Mouse (Mus musculus) ES-E14 (cell line): ENCODE results near the gene Krt6a. TPM values are rescaled to one million over a fixed set of nuclear protein-coding genes. Genes with fewer than 3 reads are reported as not detected.

Experiments used
- DNase-seq: peaks from one replicate; pipeline ENCODE4 v3.0.0-alpha.2; 2013; ENCODE audit warnings: low read depth, low spot score
- H3K27ac ChIP-seq: 2 replicates; pipeline ENCODE4 v1.5.1; 2012; ENCODE audit warnings: low read depth, mild to moderate bottlenecking, low read length, moderate library complexity, mixed read lengths; ENCODE audit not compliant: poor library complexity, insufficient read depth, severe bottlenecking
- H3K36me3 ChIP-seq: 2 replicates; pipeline ENCODE4 v1.6.1; 2012; ENCODE audit warnings: mild to moderate bottlenecking, low read length, moderate library complexity, mixed read lengths; ENCODE audit not compliant: control insufficient read depth, poor library complexity, insufficient read depth, severe bottlenecking
- H3K4me1 ChIP-seq, 2 experiments: fragments of 150-350 bp in 1 of 2; sonication (generic) in 1 of 2; 2 replicates each; pipeline ENCODE4 v1.6.1; 2012; ENCODE audit warnings: low read length in 2 of 2, mild to moderate bottlenecking in 1 of 2, mixed read lengths in 1 of 2; ENCODE audit not compliant: control insufficient read depth in 2 of 2, insufficient read depth in 2 of 2, poor library complexity in 1 of 2
- H3K4me3 ChIP-seq, 2 experiments: fragments of 150-350 bp in 1 of 2; sonication (generic) in 1 of 2; 2 replicates each; pipeline ENCODE4 v1.5.1; 2012; ENCODE audit warnings: low read length in 2 of 2, low read depth in 1 of 2, mild to moderate bottlenecking in 1 of 2, mixed read lengths in 1 of 2; ENCODE audit not compliant: insufficient read depth in 1 of 2, poor library complexity in 1 of 2, severe bottlenecking in 1 of 2
- H3K9ac ChIP-seq: 2 replicates; pipeline ENCODE4 v1.6.1; 2012; ENCODE audit warnings: low read depth, mild to moderate bottlenecking, low read length, mixed read lengths; ENCODE audit not compliant: poor library complexity, insufficient read depth, severe bottlenecking
- H3K9me3 ChIP-seq: fragments of 150-350 bp; sonication (generic); 2 replicates; pipeline ENCODE4 v1.6.1; 2012; ENCODE audit warnings: low read depth, mild to moderate bottlenecking, low read length; ENCODE audit not compliant: control insufficient read depth, insufficient read depth
- CHD2 ChIP-seq: IDR thresholded peaks from 2 replicates; pipeline ENCODE4 v1.6.1; 2014; ENCODE audit warnings: mild to moderate bottlenecking, low read depth, low read length, inconsistent platforms
- HCFC1 ChIP-seq: IDR thresholded peaks from 2 replicates; pipeline ENCODE4 v1.6.1; 2012; ENCODE audit warnings: low read length, inconsistent platforms, borderline replicate concordance; ENCODE audit not compliant: insufficient read depth
- MAFK ChIP-seq: IDR thresholded peaks from 2 replicates; pipeline ENCODE4 v1.6.1; 2014; ENCODE audit warnings: mild to moderate bottlenecking, low read depth, low read length, inconsistent platforms; ENCODE audit not compliant: insufficient read depth
- ZC3H11A ChIP-seq: IDR thresholded peaks from 2 replicates; pipeline ENCODE4 v1.6.1; 2012; ENCODE audit warnings: low read depth, mild to moderate bottlenecking, inconsistent platforms, low read length, borderline replicate concordance
- ZNF384 ChIP-seq: IDR thresholded peaks from 2 replicates; pipeline ENCODE4 v1.6.1; 2012; ENCODE audit warnings: low read depth, low read length, inconsistent platforms
- in situ Hi-C, 2 experiments: fragments of 600-800 bp; cut with MboI; formaldehyde crosslinking; loops; one replicate each; pipeline ENCODE4 v1.15.1; 2025; ENCODE audit warnings: low sequenced_read_pairs in 2 of 2, inconsistent platforms in 1 of 2; ENCODE audit not compliant: unreplicated experiment in 2 of 2
- total RNA-seq: library from RNA; depleted of rRNA; stranded (reverse); fragments of 300-350 nt; gene quantifications from 2 replicates; pipeline ENCODE4 v1.2.3, GENCODE M21; 2012; rRNA removed

Krt6a gene
- total RNA-seq, result 0.22 TPM in 1 of 2 replicates, not detected in the other

- DNase-seq, result no peak
- Histone ChIP-seq H3K4me1 (no peaks in the 10 kb centered on the region), H3K36me3 (no peaks in the 10 kb centered on the region), H3K9me3 (no peaks in the 10 kb centered on the region), H3K4me3 (no peak within 1 kb of the TSS), H3K27ac (no peak within 1 kb of the TSS), H3K9ac (no peak within 1 kb of the TSS)
- TF ChIP-seq ZC3H11A, result no peak
- no peak for TF ChIP-seq MAFK
- in situ Hi-C loops, result no loop called here
Measured at GRCm38 (mm10) chr15:101694207-101694606, at the start of gene Krt6a. Gene Krt6a, minus strand, starts transcription at chr15:101694307.

GRCm38 (mm10) chr15:101742711-101743110, 48.6 kb upstream of the Krt6a start, which contains the start of gene Krt71:
Gene Krt71, minus strand, starts transcription at chr15:101743109.
- in situ Hi-C loops, result no loop called here
- peak; percentile 11 for DNase-seq
- no peak for TF ChIP-seq MAFK
- TF ChIP-seq ZC3H11A, result no peak
- no peak for TF ChIP-seq CHD2
- Histone ChIP-seq H3K4me1 (no peaks in the 10 kb centered on the region), H3K9me3 (no peaks in the 10 kb centered on the region), H3K27ac (no peak within 1 kb of the TSS), H3K36me3 (no peaks in the 10 kb centered on the region), H3K4me3 (peak within 1 kb of the TSS; percentile 40 to 61; a peak in 2 of 4 replicates), H3K9ac (no peak within 1 kb of the TSS)

GRCm38 (mm10) chr15:101737786-101738185, 43.7 kb upstream of the Krt6a start:
- Histone ChIP-seq H3K27ac (no peak overlapping the region), H3K4me1 (no peaks in the 10 kb centered on the region), H3K9ac (no peak overlapping the region), H3K4me3 (no peak overlapping the region), H3K36me3 (no peaks in the 10 kb centered on the region), H3K9me3 (no peaks in the 10 kb centered on the region)
- DNase-seq, result no peak
- in situ Hi-C loops, result no loop called here
- TF ChIP-seq ZNF384 (no peak), MAFK (no peak), CHD2 (no peak), HCFC1 (no peak), ZC3H11A (no peak)

- no peak overlapping the region for H3K9ac ChIP-seq
- in situ Hi-C loops, result no loop called here
- H3K4me3 ChIP-seq, result no peak overlapping the region
- no peaks in the 10 kb centered on the region for H3K4me1 ChIP-seq
- no peak overlapping the region for H3K27ac ChIP-seq
- no peaks in the 10 kb centered on the region for H3K36me3 ChIP-seq
- H3K9me3 ChIP-seq, result no peaks in the 10 kb centered on the region
- no peak for TF ChIP-seq ZNF384
- TF ChIP-seq ZC3H11A, result no peak
- TF ChIP-seq CHD2, result no peak
- no peak for TF ChIP-seq HCFC1
- TF ChIP-seq MAFK, result no peak
- no peak for DNase-seq
Measured at GRCm38 (mm10) chr15:101730653-101731052, 36.5 kb upstream of the Krt6a start.

- TF ChIP-seq CHD2, result no peak
- TF ChIP-seq MAFK, result no peak
- TF ChIP-seq ZNF384, result no peak
- no peak for TF ChIP-seq ZC3H11A
- TF ChIP-seq HCFC1, result no peak
- H3K27ac ChIP-seq, result no peak overlapping the region
- DNase-seq, result no peak
- in situ Hi-C loops, result no loop called here
- no peak overlapping the region for H3K4me3 ChIP-seq
- no peaks in the 10 kb centered on the region for H3K36me3 ChIP-seq
- no peaks in the 10 kb centered on the region for H3K9me3 ChIP-seq
- no peaks in the 10 kb centered on the region for H3K4me1 ChIP-seq
- H3K9ac ChIP-seq, result no peak overlapping the region
Measured at GRCm38 (mm10) chr15:101724686-101725085, 30.6 kb upstream of the Krt6a start.
